Comparison of ENCODE assay signal across 15 mouse cellular contexts in the genomic region with DNA sequence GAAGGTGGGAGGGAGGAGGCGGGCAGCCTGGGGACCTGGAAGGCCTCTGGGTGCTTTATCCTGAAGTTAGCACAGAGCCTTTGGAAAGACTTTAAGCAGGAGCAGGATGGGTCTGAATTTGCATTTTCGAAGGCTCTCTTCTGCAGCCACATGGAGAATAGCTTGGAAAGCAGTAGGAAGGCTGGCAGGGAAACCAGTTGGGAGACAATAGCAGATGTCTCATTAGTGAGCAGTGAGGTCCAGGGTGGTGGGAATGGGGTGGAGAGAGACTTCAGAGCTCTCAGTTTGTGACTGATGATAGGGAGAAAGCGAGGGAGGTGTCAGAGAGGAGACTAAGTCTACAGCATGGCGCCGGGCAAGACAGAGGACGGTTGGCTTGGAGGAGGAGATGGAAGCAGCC.
"Had no signal": no experiment of that assay in that cellular context is flagged by ENCODE, and none has a peak within 500 bp of the region (broad histone marks: within the 10 kb centered on the region; RNA-seq: fewer than 3 reads in every experiment).

No protein-coding gene starts in this region.

- H3K9ac ChIP-seq: neural tube, embryonic 15.5 days; stomach, embryonic 15.5 days had no signal

- H3K4me2 ChIP-seq: neural tube, embryonic 15.5 days; stomach, embryonic 15.5 days had no signal

- H3K36me3 ChIP-seq: neural tube, embryonic 15.5 days; stomach, embryonic 15.5 days had no signal

- H3K27me3 ChIP-seq: neural tube, embryonic 15.5 days; stomach, embryonic 15.5 days had no signal

- H3K9me3 ChIP-seq: neural tube, embryonic 15.5 days; stomach, embryonic 15.5 days had no signal

- H3K4me3 ChIP-seq: neural tube, embryonic 15.5 days; stomach, embryonic 15.5 days had no signal

- H3K27ac ChIP-seq: neural tube, embryonic 15.5 days; stomach, embryonic 15.5 days; stomach, postnatal 0 days had no signal

- DNase-seq: retina, postnatal 1 day; right cerebral cortex, adult 18-20 months; right cerebral cortex, postnatal 14 days; right cerebral cortex, postnatal 25 days; right cerebral cortex, postnatal 4 days; spleen, adult 18-20 months; thymus, adult 18-20 months; thymus, adult 2 months; thymus, postnatal 14 days; thymus, postnatal 25 days; thymus, postnatal 36 days; thymus, postnatal 4 days had no signal

- H3K4me1 ChIP-seq: stomach, embryonic 15.5 days had no signal
